Mouse (Mus musculus) monocyte, adult 5-6 weeks (primary cell): ENCODE results near the gene Brpf1. TPM values are rescaled to one million over a fixed set of nuclear protein-coding genes. Genes with fewer than 3 reads are reported as not detected.

Experiments used
- ATAC-seq: fragments of 153-309, 156-312 bp; replicated peaks from 2 replicates; pipeline ENCODE4 v1.8.0; 2017; ENCODE audit warnings: mild to moderate bottlenecking; ENCODE audit not compliant: low TSS enrichment, insufficient number of reproducible peaks, severe bottlenecking, poor library complexity, low FRiP score
- total RNA-seq: library from RNA; stranded (forward); fragments of 200-1000, 200-491, 200-594 nt; gene quantifications from 3 replicates; pipeline ENCODE4 v1.2.3, GENCODE M21; 2017

Gene Brpf1
- total RNA-seq, 1 experiment from 2014 or later, result 77.8 TPM

DNA sequence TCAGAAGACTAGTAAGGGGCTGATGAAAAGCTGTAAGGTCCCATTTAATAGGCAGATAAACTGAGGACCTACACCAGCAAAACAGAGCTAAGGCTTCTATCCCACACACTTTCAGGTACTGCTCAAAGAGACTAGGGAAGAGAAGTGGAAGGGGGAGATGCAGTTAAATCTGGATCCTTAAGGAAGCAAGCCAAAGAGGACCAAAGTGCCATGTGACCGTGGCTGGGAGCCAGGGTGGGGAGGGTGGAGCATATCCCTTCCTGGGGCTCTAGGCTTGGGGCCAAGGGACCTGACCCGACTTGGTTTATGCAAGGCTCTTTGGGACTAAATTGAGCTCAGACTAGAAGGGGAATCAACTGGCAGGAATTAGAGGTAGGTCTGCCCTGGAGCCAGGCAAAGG is 37.4 kb downstream of the Brpf1 start:
- ATAC-seq, result no peak

DNA sequence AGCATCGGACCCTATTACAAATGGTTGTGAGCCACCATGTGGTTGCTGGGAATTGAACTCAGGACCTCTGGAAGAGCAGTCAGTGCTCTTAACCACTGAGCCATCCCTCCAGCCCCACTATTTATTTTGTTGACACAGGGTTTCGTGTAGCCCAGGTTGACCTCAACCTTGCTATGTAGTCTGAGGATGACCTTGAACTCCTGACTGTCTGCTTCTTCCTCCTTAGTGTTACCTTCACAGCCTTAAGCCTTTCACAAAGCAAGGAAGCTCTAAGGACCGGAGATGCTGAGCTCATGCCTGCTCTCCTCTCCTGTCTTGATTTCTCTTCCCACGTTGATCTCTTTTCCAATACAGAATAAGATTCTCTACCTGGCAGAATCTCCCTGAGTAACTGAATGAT is 40.0 kb downstream of the Brpf1 start:
- no peak for ATAC-seq

- ATAC-seq, result no peak
Observed at GRCm38 (mm10) chr6:113350538-113350937, 43.6 kb downstream of the Brpf1 start.

- no peak for ATAC-seq
Observed at GRCm38 (mm10) chr6:113351161-113351560, 44.2 kb downstream of the Brpf1 start.

DNA sequence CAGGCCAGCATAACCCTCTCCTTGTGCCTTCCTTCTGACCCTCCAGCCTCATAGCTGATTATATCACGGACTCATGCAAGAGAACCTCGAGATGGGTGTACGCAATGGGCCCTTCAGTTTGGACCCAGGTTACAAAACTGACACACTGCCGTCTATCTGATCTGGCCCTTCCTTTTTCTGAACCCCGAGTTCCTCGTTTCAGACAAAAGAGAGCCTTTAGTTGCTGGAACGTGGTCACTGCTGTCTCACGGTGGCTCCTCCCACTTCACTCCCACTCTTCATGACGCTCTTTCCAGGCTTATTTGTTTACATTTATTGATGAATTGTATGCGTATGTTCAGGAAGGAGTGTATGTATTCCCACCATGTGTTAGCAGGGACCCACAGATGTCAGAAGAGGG is 44.7 kb downstream of the Brpf1 start:
- peak; percentile 82 for ATAC-seq

- ATAC-seq, result no peak
Observed at GRCm38 (mm10) chr6:113352820-113353219, 45.9 kb downstream of the Brpf1 start.

GRCm38 (mm10) chr6:113353696-113354095 is 46.8 kb downstream of the Brpf1 start:
- ATAC-seq, result no peak

- ATAC-seq, result no peak
Observed at GRCm38 (mm10) chr6:113361476-113361875, 54.5 kb downstream of the Brpf1 start.

GRCm38 (mm10) chr6:113362241-113362640 is 55.3 kb downstream of the Brpf1 start:
- ATAC-seq, result no peak

DNA sequence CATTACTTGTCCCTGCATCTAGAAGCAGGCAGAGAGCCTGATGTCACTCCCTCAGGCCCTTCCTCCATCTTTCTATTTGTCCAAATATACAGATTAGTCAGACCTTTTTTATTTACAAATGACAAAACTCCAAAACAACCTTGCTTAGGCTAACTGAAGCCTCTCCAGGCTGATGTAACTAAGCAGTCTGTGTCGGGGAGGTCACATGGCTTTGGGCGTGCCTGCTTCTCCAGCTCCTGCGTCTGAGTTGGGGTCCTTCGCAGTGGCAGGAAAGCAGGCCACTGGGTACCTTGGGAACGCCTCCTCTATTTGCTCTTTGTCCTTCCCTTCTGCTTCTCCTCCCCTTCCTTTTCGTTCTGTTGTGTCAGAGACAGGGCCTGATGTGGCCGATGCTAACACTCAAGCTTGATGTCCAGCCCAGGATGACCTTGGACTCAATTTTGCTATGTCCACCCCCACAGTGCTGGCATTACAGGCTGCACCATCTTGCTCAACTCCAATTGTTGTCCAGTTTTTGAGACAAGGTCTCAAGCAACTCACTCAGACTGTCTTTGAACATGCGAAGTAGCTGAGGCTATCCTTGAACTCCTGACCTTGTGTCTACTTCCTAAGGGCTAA is 57.7 kb downstream of the Brpf1 start:
- ATAC-seq, result no peak

- ATAC-seq, result no peak
Observed at GRCm38 (mm10) chr6:113366639-113367038, 59.7 kb downstream of the Brpf1 start.

- ATAC-seq, result no peak
Observed at GRCm38 (mm10) chr6:113367574-113367973, 60.6 kb downstream of the Brpf1 start.

- ATAC-seq, result no peak
Observed at GRCm38 (mm10) chr6:113368124-113368523, 61.2 kb downstream of the Brpf1 start.

DNA sequence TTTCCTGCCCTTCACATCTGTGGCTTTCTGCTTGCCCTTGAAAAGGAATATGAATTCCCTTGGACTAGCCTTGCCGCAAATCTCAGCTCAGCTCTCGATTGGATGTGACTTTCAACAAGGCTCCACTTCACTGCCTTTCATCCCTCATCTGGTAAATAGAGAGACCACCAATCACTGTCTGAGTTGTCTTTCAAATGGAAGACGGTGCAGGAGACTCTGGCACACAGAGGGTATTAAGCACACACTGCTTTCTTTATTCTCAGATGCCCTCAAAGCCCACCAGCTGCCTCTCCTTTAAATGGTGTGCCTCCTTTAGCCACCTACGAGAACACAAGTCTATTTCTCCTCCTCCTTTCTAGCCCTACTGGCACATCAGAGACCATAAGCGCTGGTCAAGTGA is 61.6 kb downstream of the Brpf1 start:
- no peak for ATAC-seq

GRCm38 (mm10) chr6:113370194-113370929 is 63.4 kb downstream of the Brpf1 start:
- ATAC-seq, result no peak

- no peak for ATAC-seq
Observed at GRCm38 (mm10) chr6:113373491-113373890, 66.6 kb downstream of the Brpf1 start.

Other genes with a start within 250 kb of the Brpf1 start
- gene Setd5, start 229.8 kb upstream of the Brpf1 start, total RNA-seq, result 50.2 to 111 TPM (median 50.6 TPM) in 3 replicates
- not detected in 3 replicates for gene Lhfpl4, start 111.8 kb upstream of the Brpf1 start, total RNA-seq
- 40.8 to 50.3 TPM (median 42.0 TPM) in 3 replicates for gene Mtmr14, start 69.3 kb upstream of the Brpf1 start, total RNA-seq
- gene Cpne9, start 24.8 kb upstream of the Brpf1 start, total RNA-seq, result 0.19 to 0.75 TPM in 2 of 3 replicates, not detected in the other
- 6.4 to 12.2 TPM (median 9.2 TPM) in 3 replicates for gene Ogg1, start 19.8 kb downstream of the Brpf1 start, total RNA-seq
- 27.9 to 116 TPM (median 103 TPM) in 3 replicates for gene Camk1, start 36.8 kb downstream of the Brpf1 start, total RNA-seq
- 7.9 to 22.4 TPM (median 9.8 TPM) in 3 replicates for gene Tada3, start 70.7 kb downstream of the Brpf1 start, total RNA-seq
- gene Arpc4, start 71.0 kb downstream of the Brpf1 start, total RNA-seq, result 296 to 345 TPM (median 318 TPM) in 3 replicates
- 12.9 to 26.5 TPM (median 15.3 TPM) in 3 replicates for gene Ttll3, start 82.1 kb downstream of the Brpf1 start, total RNA-seq
- 0.96 to 6.9 TPM (median 4.4 TPM) in 3 replicates for gene Rpusd3, start 112.2 kb downstream of the Brpf1 start, total RNA-seq
- gene Cidec, start 128.6 kb downstream of the Brpf1 start, total RNA-seq, result not detected in 3 replicates
- gene Jagn1, start 135.4 kb downstream of the Brpf1 start, total RNA-seq, result 6.8 to 22.3 TPM (median 21.0 TPM) in 3 replicates
- gene Il17re, start 151.3 kb downstream of the Brpf1 start, total RNA-seq, result not detected in 3 replicates
- gene Il17rc, start 164.3 kb downstream of the Brpf1 start, total RNA-seq, result not detected in 3 replicates
- 0.85 to 6.1 TPM (median 3.4 TPM) in 3 replicates for gene Creld1, start 176.2 kb downstream of the Brpf1 start, total RNA-seq
- not detected in 3 replicates for gene Prrt3, start 194.8 kb downstream of the Brpf1 start, total RNA-seq
- 37.2 to 57.0 TPM (median 50.1 TPM) in 3 replicates for gene Emc3, start 224.5 kb downstream of the Brpf1 start, total RNA-seq
- 0.29 to 1.8 TPM (median 1.7 TPM) in 3 replicates for gene Fancd2, start 224.5 kb downstream of the Brpf1 start, total RNA-seq